Mouse (Mus musculus): ENCODE data around the gene Gm11213.

DNA sequence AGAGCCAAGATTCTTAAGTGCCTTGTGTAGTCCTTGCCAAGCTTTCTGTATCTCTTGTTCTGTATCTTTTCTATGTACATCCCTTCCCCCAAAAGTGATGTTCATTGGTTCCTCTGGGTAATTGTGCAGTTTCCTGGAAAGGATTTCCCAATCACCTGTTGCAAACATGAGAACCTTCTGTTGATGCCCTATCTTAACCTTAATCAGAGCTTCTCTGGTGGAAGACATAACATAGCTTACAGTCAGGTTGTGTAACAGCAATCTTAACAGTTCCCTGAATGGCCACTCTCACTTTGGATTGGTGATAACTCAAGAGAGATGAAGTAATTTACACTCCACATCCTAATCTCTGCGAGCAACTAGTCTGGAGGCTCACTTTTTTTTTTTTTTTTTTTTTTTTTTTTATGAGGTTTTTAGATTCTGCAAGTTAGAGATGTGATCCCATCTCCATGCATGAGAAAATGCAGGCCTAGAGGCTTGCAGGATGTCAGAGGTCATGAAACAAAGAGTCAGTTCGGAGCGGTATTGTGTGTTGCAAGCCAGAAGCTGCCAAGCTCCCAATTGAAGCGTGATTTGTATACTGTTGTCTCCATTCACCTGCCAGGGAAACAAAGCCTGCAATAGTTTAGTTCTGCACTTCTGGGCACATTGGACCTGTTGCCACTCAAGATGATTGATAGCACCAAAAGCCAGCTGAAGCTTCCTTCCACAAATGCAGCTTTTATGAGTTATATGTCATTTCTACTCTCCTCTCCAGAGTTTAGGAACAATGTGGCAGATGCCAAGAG, 51.1 kb downstream of the Gm11213 start:
- TF ChIP-seq MYOD1 (IDR thresholded peaks at IDR 0.05; ENCODE audit: control insufficient read depth, insufficient read length, low read depth) (no peak), MAX (IDR thresholded peaks at IDR 0.05) (no peak), CTCF (IDR thresholded peaks at IDR 0.05; ENCODE audit: control insufficient read depth, insufficient read depth, insufficient read length) (no peak), FOSL1 (IDR thresholded peaks at IDR 0.05; ENCODE audit: insufficient read depth, low read length, poor library complexity, severe bottlenecking) (no peak), MYOG (IDR thresholded peaks at IDR 0.05; ENCODE audit: control insufficient read depth, extremely low read depth, insufficient read length) (no peak), CEBPB (IDR thresholded peaks at IDR 0.05; ENCODE audit: low read depth) (no peak), USF1 (IDR thresholded peaks at IDR 0.05; ENCODE audit: low read depth) (no peak)

Measured in C2C12 (cell line).